Mouse (Mus musculus) heart, postnatal 0 days (tissue): ENCODE data around the gene Pfkfb2. TPM values are rescaled to one million over a fixed set of nuclear protein-coding genes. Genes with fewer than 3 reads are reported as not detected.

Experiments
- ATAC-seq: fragments of 200-750 bp; cut with Nextera tagmentation; 2 replicates; pipeline ENCODE4 v1.8.0; 2017; ENCODE audit warnings: low read depth, moderate number of reproducible peaks, moderate library complexity; ENCODE audit not compliant: insufficient read depth
- DNase-seq: peaks from one replicate; pipeline ENCODE4 v3.0.0-alpha.2; 2016; ENCODE audit warnings: low spot score
- H3K27ac ChIP-seq: fragments of 300-500 bp; sonication (generic); 2 replicates; pipeline ENCODE4 v1.5.1; 2014; ENCODE audit warnings: low read depth, mild to moderate bottlenecking
- H3K27me3 ChIP-seq: fragments of 300-500 bp; sonication (generic); 2 replicates; pipeline ENCODE4 v1.6.1; 2014; ENCODE audit warnings: low read length, mixed read lengths; ENCODE audit not compliant: control insufficient read depth, insufficient read depth
- H3K36me3 ChIP-seq: fragments of 300-500 bp; sonication (generic); replicated peaks from 2 replicates; pipeline ENCODE4 v1.6.1; 2014; ENCODE audit warnings: low read length, mixed read lengths; ENCODE audit not compliant: control insufficient read depth, insufficient read depth
- H3K4me1 ChIP-seq: fragments of 300-500 bp; sonication (generic); 2 replicates; pipeline ENCODE4 v1.6.1; 2014; ENCODE audit warnings: antibody characterized with exemption; ENCODE audit not compliant: control insufficient read depth, insufficient read depth
- H3K4me2 ChIP-seq: fragments of 300-500 bp; sonication (generic); 2 replicates; pipeline ENCODE4 v1.6.1; 2014; ENCODE audit warnings: low read depth, mild to moderate bottlenecking, low read length, moderate library complexity
- H3K4me3 ChIP-seq: fragments of 300-500 bp; sonication (generic); 2 replicates; pipeline ENCODE4 v1.5.1; 2014; ENCODE audit warnings: low read depth, low read length
- H3K9ac ChIP-seq: fragments of 300-500 bp; sonication (generic); replicated peaks from 2 replicates; pipeline ENCODE4 v1.6.1; 2014; ENCODE audit warnings: low read depth, low read length, mixed read lengths
- H3K9me3 ChIP-seq: fragments of 300-500 bp; sonication (generic); replicated peaks from 2 replicates; pipeline ENCODE4 v1.6.1; 2016; ENCODE audit warnings: low read length; ENCODE audit not compliant: control insufficient read depth
- CTCF ChIP-seq: IDR thresholded peaks from 2 replicates; pipeline ENCODE4 v1.5.1; 2016; ENCODE audit warnings: antibody characterized with exemption, control low read depth, low read depth
- EP300 ChIP-seq: IDR thresholded peaks from 2 replicates; pipeline ENCODE4 v1.6.1; 2016; ENCODE audit warnings: antibody characterized with exemption, low read depth
- WGBS: fragments of 180-500 bp; shearing (Covaris S2); extraction: QIAGEN DNeasy Blood & Tissue Kit; methylation state at CpG from one replicate; pipeline ENCODE4 v1.1.7; 2014; 5-methylcytosine and 5-hydroxymethylcytosine counted together
- polyA plus RNA-seq: library from polyadenylated mRNA; unstranded; fragments of >200 nt; fragmentation: Nextera tagmentation; extraction: Ambion mirVana; gene quantifications from 2 replicates; pipeline ENCODE4 v1.2.1, GENCODE M21; 2015
- total RNA-seq: library from RNA; depleted of rRNA; stranded (reverse); fragments of >200 nt; gene quantifications from 2 replicates; pipeline ENCODE4 v1.2.3, GENCODE M21; 2014; ENCODE audit warnings: low replicate concordance; rRNA removed

The Pfkfb2 gene
- total RNA-seq (19.0 and 19.8 TPM in 2 replicates), polyA plus RNA-seq (5.2 and 8.2 TPM in 2 replicates)

GRCm38 (mm10) chr1:130729153-130729552, at the start of gene Pfkfb2:
TSS of gene Pfkfb2 (minus strand) at chr1:130729253.
- Histone ChIP-seq H3K27me3 (no peaks in the 10 kb centered on the region), H3K4me3 (no peak within 1 kb of the TSS), H3K9me3 (no peaks in the 10 kb centered on the region), H3K4me2 (no peak within 1 kb of the TSS), H3K36me3 (no peaks in the 10 kb centered on the region), H3K27ac (no peak within 1 kb of the TSS), H3K9ac (no peak within 1 kb of the TSS), H3K4me1 (no peaks in the 10 kb centered on the region)
- DNase-seq (no peak), ATAC-seq (no peak)
- WGBS, result 82% methylated on average over 2 of the region's 2 CpGs
- TF ChIP-seq EP300 (no peak), CTCF (no peak)

- DNase-seq, result no peak
- H3K9ac ChIP-seq, result no peak overlapping the region
- peak; percentile 43 for TF ChIP-seq CTCF
- no peak for TF ChIP-seq EP300
- no peaks in the 10 kb centered on the region for H3K36me3 ChIP-seq
- WGBS, result 58% methylated on average over 1 of the region's 1 CpGs
- no peaks in the 10 kb centered on the region for H3K27me3 ChIP-seq
- ATAC-seq, result no peak
- no peak overlapping the region for H3K27ac ChIP-seq
- H3K4me3 ChIP-seq, result no peak overlapping the region
- H3K9me3 ChIP-seq, result no peaks in the 10 kb centered on the region
- no peak overlapping the region for H3K4me2 ChIP-seq
- H3K4me1 ChIP-seq, result no peaks in the 10 kb centered on the region
Measured at GRCm38 (mm10) chr1:130776645-130777044, 47.6 kb upstream of the Pfkfb2 start.

GRCm38 (mm10) chr1:130775691-130776331, 46.8 kb upstream of the Pfkfb2 start:
- DNase-seq, result no peak
- Histone ChIP-seq H3K27me3 (no peaks in the 10 kb centered on the region), H3K9me3 (no peaks in the 10 kb centered on the region), H3K27ac (no peak overlapping the region), H3K4me1 (no peaks in the 10 kb centered on the region), H3K4me2 (no peak overlapping the region), H3K9ac (no peak overlapping the region), H3K36me3 (no peaks in the 10 kb centered on the region), H3K4me3 (no peak overlapping the region)
- no peak for ATAC-seq
- 64% methylated on average over 7 of the region's 7 CpGs for WGBS
- TF ChIP-seq CTCF, result no peak
- TF ChIP-seq EP300, result no peak

GRCm38 (mm10) chr1:130775234-130775633, 46.2 kb upstream of the Pfkfb2 start:
- no peaks in the 10 kb centered on the region for H3K36me3 ChIP-seq
- no peak overlapping the region for H3K4me2 ChIP-seq
- DNase-seq, result no peak
- H3K27ac ChIP-seq, result no peak overlapping the region
- no peaks in the 10 kb centered on the region for H3K4me1 ChIP-seq
- no peaks in the 10 kb centered on the region for H3K9me3 ChIP-seq
- H3K27me3 ChIP-seq, result no peaks in the 10 kb centered on the region
- no peak for ATAC-seq
- 65% methylated on average over 2 of the region's 2 CpGs for WGBS
- H3K9ac ChIP-seq, result no peak overlapping the region
- no peak overlapping the region for H3K4me3 ChIP-seq
- TF ChIP-seq EP300 (no peak), CTCF (no peak)

GRCm38 (mm10) chr1:130770981-130771494, 42.0 kb upstream of the Pfkfb2 start:
- Histone ChIP-seq H3K9ac (no peak overlapping the region), H3K27me3 (no peaks in the 10 kb centered on the region), H3K4me3 (no peak overlapping the region), H3K4me1 (no peaks in the 10 kb centered on the region), H3K9me3 (no peaks in the 10 kb centered on the region), H3K4me2 (no peak overlapping the region), H3K27ac (no peak overlapping the region), H3K36me3 (no peaks in the 10 kb centered on the region)
- no peak for DNase-seq
- WGBS, result 71% methylated on average over 3 of the region's 3 CpGs
- ATAC-seq, result no peak
- TF ChIP-seq CTCF (no peak), EP300 (no peak)

- Histone ChIP-seq H3K9ac (no peak overlapping the region), H3K27me3 (no peaks in the 10 kb centered on the region), H3K4me3 (no peak overlapping the region), H3K4me2 (no peak overlapping the region), H3K4me1 (no peaks in the 10 kb centered on the region), H3K27ac (no peak overlapping the region), H3K9me3 (no peaks in the 10 kb centered on the region), H3K36me3 (no peaks in the 10 kb centered on the region)
- no peak for DNase-seq
- ATAC-seq, result no peak
- TF ChIP-seq EP300 (no peak), CTCF (no peak)
- WGBS, result 79% methylated on average over 4 of the region's 4 CpGs
Measured at GRCm38 (mm10) chr1:130770487-130770886, 41.4 kb upstream of the Pfkfb2 start.
